Mouse (Mus musculus) hindbrain, embryonic 16.5 days (tissue): ENCODE data around the gene Gpr68. TPM values are rescaled to one million over a fixed set of nuclear protein-coding genes. Genes with fewer than 3 reads are reported as not detected.

Experiments
- ATAC-seq: fragments of 200-750 bp; cut with Nextera tagmentation; 2 replicates; pipeline ENCODE4 v1.8.0; 2017; ENCODE audit warnings: moderate TSS enrichment, moderate library complexity
- H3K27ac ChIP-seq: fragments of 300-500 bp; sonication (generic); 2 replicates; pipeline ENCODE4 v1.5.1; 2014; ENCODE audit warnings: low read depth, mild to moderate bottlenecking, control low read depth, low read length, moderate library complexity
- H3K27me3 ChIP-seq: fragments of 300-500 bp; sonication (generic); replicated peaks from 2 replicates; pipeline ENCODE4 v1.6.1; 2014; ENCODE audit warnings: low read length; ENCODE audit not compliant: control insufficient read depth, insufficient read depth
- H3K36me3 ChIP-seq: fragments of 300-500 bp; sonication (generic); 2 replicates; pipeline ENCODE4 v1.6.1; 2014; ENCODE audit warnings: mild to moderate bottlenecking, low read length, moderate library complexity, mixed read lengths; ENCODE audit not compliant: control insufficient read depth, insufficient read depth
- H3K4me1 ChIP-seq: fragments of 300-500 bp; sonication (generic); 2 replicates; pipeline ENCODE4 v1.6.1; 2014; ENCODE audit warnings: low read depth, low read length; ENCODE audit not compliant: control insufficient read depth, insufficient read depth
- H3K4me2 ChIP-seq: fragments of 300-500 bp; sonication (generic); 2 replicates; pipeline ENCODE4 v1.6.1; 2014; ENCODE audit warnings: mild to moderate bottlenecking, low read length, control low read depth, moderate library complexity
- H3K4me3 ChIP-seq: fragments of 300-500 bp; sonication (generic); 2 replicates; pipeline ENCODE4 v1.5.1; 2014; ENCODE audit warnings: mild to moderate bottlenecking, low read length, control low read depth, moderate library complexity
- H3K9ac ChIP-seq: fragments of 300-500 bp; sonication (generic); 2 replicates; pipeline ENCODE4 v1.6.1; 2014; ENCODE audit warnings: low read depth, mild to moderate bottlenecking, control low read depth, low read length, moderate library complexity
- H3K9me3 ChIP-seq: fragments of 300-500 bp; sonication (generic); 2 replicates; pipeline ENCODE4 v1.6.1; 2014; ENCODE audit warnings: mild to moderate bottlenecking, low read length, moderate library complexity; ENCODE audit not compliant: control insufficient read depth
- WGBS: fragments of 180-500 bp; shearing (Covaris S2); extraction: QIAGEN DNeasy Blood & Tissue Kit; methylation state at CpG from one replicate; pipeline ENCODE4 v1.1.7; 2014; 5-methylcytosine and 5-hydroxymethylcytosine counted together
- polyA plus RNA-seq: library from polyadenylated mRNA; unstranded; fragments of >200 nt; fragmentation: Nextera tagmentation; extraction: Ambion mirVana; gene quantifications from 2 replicates; pipeline ENCODE4 v1.2.1, GENCODE M21; 2015

The Gpr68 gene
- polyA plus RNA-seq, result 6.3 and 6.8 TPM in 2 replicates

GRCm38 (mm10) chr12:100907598-100908297 lies at the start of gene Gpr68:
Gene Gpr68 (minus strand): TSS chr12:100908198.
- peak; percentile 83 for ATAC-seq
- Histone ChIP-seq H3K4me1 (peaks cover 3% of the 10 kb centered on the region; the same call in 1 of the 2 replicates), H3K4me3 (peak within 1 kb of the TSS; percentile 50), H3K9me3 (no peaks in the 10 kb centered on the region), H3K4me2 (peak within 1 kb of the TSS; percentile 82), H3K27me3 (no peaks in the 10 kb centered on the region), H3K9ac (peak within 1 kb of the TSS; percentile 69), H3K36me3 (no peaks in the 10 kb centered on the region), H3K27ac (no peak within 1 kb of the TSS)
- 4% methylated on average over 39 of the region's 39 CpGs for WGBS

- peak; percentile 18; the same call in 1 of the 2 replicates for ATAC-seq
- no peak overlapping the region for H3K4me2 ChIP-seq
- 22% methylated on average over 3 of the region's 3 CpGs for WGBS
These were observed 49.3 kb upstream of the Gpr68 start for GRCm38 (mm10) chr12:100957257-100957656.

GRCm38 (mm10) chr12:100956825-100957224 lies 48.8 kb upstream of the Gpr68 start:
- no peaks in the 10 kb centered on the region for H3K9me3 ChIP-seq
- 33% methylated on average over 4 of the region's 4 CpGs for WGBS
- no peaks in the 10 kb centered on the region for H3K27me3 ChIP-seq
- peaks cover 11% of the 10 kb centered on the region for H3K4me1 ChIP-seq
- ATAC-seq, result no peak
- no peak overlapping the region for H3K4me2 ChIP-seq
- no peak overlapping the region for H3K4me3 ChIP-seq
- H3K9ac ChIP-seq, result no peak overlapping the region; the same call in 1 of the 2 replicates
- peak overlapping the region; percentile 39; the same call in 1 of the 2 replicates for H3K27ac ChIP-seq
- H3K36me3 ChIP-seq, result no peaks in the 10 kb centered on the region

More at GRCm38 (mm10) chr12:100957257-100957656, 49.3 kb upstream of the Gpr68 start:
- Histone ChIP-seq H3K27me3 (no peaks in the 10 kb centered on the region), H3K27ac (peak overlapping the region; percentile 39; the same call in 1 of the 2 replicates), H3K9ac (no peak overlapping the region; the same call in 1 of the 2 replicates), H3K36me3 (no peaks in the 10 kb centered on the region), H3K9me3 (no peaks in the 10 kb centered on the region), H3K4me1 (peaks cover 11% of the 10 kb centered on the region), H3K4me3 (no peak overlapping the region)

- ATAC-seq, result no peak
- Histone ChIP-seq H3K36me3 (no peaks in the 10 kb centered on the region), H3K27ac (no peak overlapping the region), H3K27me3 (no peaks in the 10 kb centered on the region), H3K9me3 (no peaks in the 10 kb centered on the region), H3K4me3 (no peak overlapping the region), H3K9ac (no peak overlapping the region), H3K4me2 (no peak overlapping the region), H3K4me1 (peaks cover 11% of the 10 kb centered on the region)
- WGBS, result 90% methylated on average over 2 of the region's 2 CpGs
These were observed 48.0 kb upstream of the Gpr68 start for GRCm38 (mm10) chr12:100956028-100956427.

GRCm38 (mm10) chr12:100953926-100954325 lies 45.9 kb upstream of the Gpr68 start:
- H3K4me1 ChIP-seq, result peaks cover 11% of the 10 kb centered on the region
- H3K27me3 ChIP-seq, result no peaks in the 10 kb centered on the region
- WGBS, result 70% methylated on average over 8 of the region's 8 CpGs
- H3K4me3 ChIP-seq, result no peak overlapping the region
- no peaks in the 10 kb centered on the region for H3K9me3 ChIP-seq
- no peak overlapping the region for H3K27ac ChIP-seq
- H3K9ac ChIP-seq, result no peak overlapping the region
- ATAC-seq, result no peak
- no peak overlapping the region for H3K4me2 ChIP-seq
- H3K36me3 ChIP-seq, result no peaks in the 10 kb centered on the region

- 37% methylated on average over 9 of the region's 9 CpGs for WGBS
- ATAC-seq, result peak; percentile 78
- H3K4me3 ChIP-seq, result no peak overlapping the region
- no peaks in the 10 kb centered on the region for H3K9me3 ChIP-seq
- H3K4me2 ChIP-seq, result peak overlapping the region; percentile 38
- H3K4me1 ChIP-seq, result peaks cover 8% of the 10 kb centered on the region
- no peak overlapping the region for H3K9ac ChIP-seq
- H3K27me3 ChIP-seq, result no peaks in the 10 kb centered on the region
- no peaks in the 10 kb centered on the region; the same call in 1 of the 2 replicates for H3K36me3 ChIP-seq
- H3K27ac ChIP-seq, result peak overlapping the region; percentile 18; the same call in 1 of the 2 replicates
These were observed 44.4 kb upstream of the Gpr68 start for GRCm38 (mm10) chr12:100952193-100952931.

GRCm38 (mm10) chr12:100949146-100949545 lies 41.1 kb upstream of the Gpr68 start:
- peaks cover 3% of the 10 kb centered on the region for H3K4me1 ChIP-seq
- 90% methylated on average over 5 of the region's 5 CpGs for WGBS
- no peak overlapping the region for H3K4me3 ChIP-seq
- no peak for ATAC-seq
- no peak overlapping the region for H3K4me2 ChIP-seq
- H3K27ac ChIP-seq, result no peak overlapping the region
- H3K36me3 ChIP-seq, result peaks cover 16% of the 10 kb centered on the region
- H3K9ac ChIP-seq, result no peak overlapping the region
- H3K9me3 ChIP-seq, result no peaks in the 10 kb centered on the region
- H3K27me3 ChIP-seq, result no peaks in the 10 kb centered on the region

GRCm38 (mm10) chr12:100948021-100948420 lies 40.0 kb upstream of the Gpr68 start:
- Histone ChIP-seq H3K27me3 (no peaks in the 10 kb centered on the region), H3K27ac (no peak overlapping the region), H3K4me1 (peaks cover 3% of the 10 kb centered on the region), H3K4me3 (no peak overlapping the region), H3K9ac (no peak overlapping the region), H3K9me3 (no peaks in the 10 kb centered on the region), H3K4me2 (no peak overlapping the region), H3K36me3 (peaks cover 16% of the 10 kb centered on the region)
- ATAC-seq, result no peak
- 92% methylated on average over 6 of the region's 6 CpGs for WGBS

GRCm38 (mm10) chr12:100945948-100946347 lies 38.0 kb upstream of the Gpr68 start:
- ATAC-seq, result no peak
- H3K9ac ChIP-seq, result no peak overlapping the region
- H3K36me3 ChIP-seq, result peaks cover 19% of the 10 kb centered on the region
- no peaks in the 10 kb centered on the region for H3K27me3 ChIP-seq
- no peak overlapping the region for H3K27ac ChIP-seq
- H3K4me2 ChIP-seq, result no peak overlapping the region
- no peaks in the 10 kb centered on the region for H3K4me1 ChIP-seq
- 88% methylated on average over 12 of the region's 12 CpGs for WGBS
- H3K4me3 ChIP-seq, result no peak overlapping the region
- no peaks in the 10 kb centered on the region for H3K9me3 ChIP-seq
